16 mouse cellular contexts compared by ENCODE assay signal in the genomic region with DNA sequence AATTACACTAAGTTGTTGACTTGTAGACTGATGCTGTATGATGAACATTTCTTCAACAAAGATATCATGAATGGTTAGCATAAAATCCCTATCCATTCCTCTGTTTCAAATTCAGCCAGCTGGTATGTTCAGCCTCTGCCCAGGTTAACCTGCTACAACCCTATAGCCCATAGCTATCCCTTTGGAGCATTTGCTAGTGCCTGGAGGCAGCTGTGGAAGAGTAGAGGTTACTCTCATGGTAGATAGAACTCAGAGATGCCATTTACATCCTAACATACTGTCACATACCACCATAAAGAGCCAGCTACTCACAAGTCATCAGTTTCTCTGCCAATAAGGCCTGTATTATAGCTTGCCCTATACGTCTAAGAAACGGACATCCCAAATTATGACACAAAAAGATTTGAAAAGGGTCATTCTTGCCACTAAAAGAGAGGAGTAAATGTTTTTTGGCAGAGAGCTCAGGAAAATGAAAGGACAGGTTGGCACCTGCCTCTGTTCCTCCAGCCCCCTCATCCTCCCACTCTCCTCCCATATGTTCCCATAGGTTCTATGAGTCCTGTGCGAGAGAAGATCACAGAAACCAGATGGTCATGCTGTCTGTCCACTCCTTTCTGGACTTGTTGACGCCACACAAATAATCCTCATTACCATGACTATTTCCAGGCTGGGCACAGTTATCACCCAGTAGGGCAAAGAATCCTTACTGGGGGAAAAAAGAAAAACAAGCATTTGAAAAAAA.
DNase-seq lines count a peak whose midpoint lies in the region; ATAC-seq and TF ChIP-seq lines count a peak whose summit lies in the region.
"Had no signal": no experiment of that assay in that cellular context is flagged by ENCODE, and none has a peak within 500 bp of the region (broad histone marks: within the 10 kb centered on the region; RNA-seq: fewer than 3 reads in every experiment).

No protein-coding gene starts in this region.

- H3K27me3 ChIP-seq in hindbrain, postnatal 0 days (ENCODE audit: insufficient read depth, low read length) = no peaks in the 10 kb centered on the region
- H3K27me3 ChIP-seq in hindbrain, embryonic 13.5 days = no peaks in the 10 kb centered on the region
- H3K27me3 ChIP-seq in cerebellum, adult 2 months (ENCODE audit: control insufficient read depth, insufficient read depth, low read length) = no peaks in the 10 kb centered on the region
- H3K27me3 ChIP-seq: embryonic facial prominence, embryonic 15.5 days; intestine, embryonic 15.5 days; neural tube, embryonic 12.5 days had no signal

- TF ChIP-seq POLR2A in cerebellum, adult 2 months (IDR thresholded peaks at IDR 0.05; ENCODE audit: borderline replicate concordance, insufficient read depth, low read length) = no peak; the same call in 1 of the 2 replicates

- H3K9ac ChIP-seq in hindbrain, postnatal 0 days (replicated peaks; ENCODE audit: low read length) = no peak overlapping the region
- H3K9ac ChIP-seq in hindbrain, embryonic 13.5 days = no peak overlapping the region
- H3K9ac ChIP-seq: embryonic facial prominence, embryonic 15.5 days; intestine, embryonic 15.5 days; neural tube, embryonic 12.5 days had no signal

- H3K36me3 ChIP-seq in hindbrain, postnatal 0 days (ENCODE audit: insufficient read depth, low read length) = no peaks in the 10 kb centered on the region
- no peaks in the 10 kb centered on the region for H3K36me3 ChIP-seq in hindbrain, embryonic 13.5 days
- H3K36me3 ChIP-seq: embryonic facial prominence, embryonic 15.5 days; hindbrain, embryonic 10.5 days; intestine, embryonic 15.5 days; neural tube, embryonic 12.5 days had no signal

- ATAC-seq in hindbrain, postnatal 0 days = peak; percentile 29; the same call in 1 of the 2 replicates
- no peak for ATAC-seq in hindbrain, embryonic 13.5 days (ENCODE audit: low FRiP score)
- peak; percentile 85 for ATAC-seq in cerebellum, adult (ENCODE audit: insufficient number of reproducible peaks, low FRiP score, low TSS enrichment)
- ATAC-seq: intestine, embryonic 15.5 days had no signal

- H3K9me3 ChIP-seq in hindbrain, postnatal 0 days (ENCODE audit: low read length) = no peaks in the 10 kb centered on the region
- no peaks in the 10 kb centered on the region for H3K9me3 ChIP-seq in hindbrain, embryonic 13.5 days
- H3K9me3 ChIP-seq: embryonic facial prominence, embryonic 15.5 days; hindbrain, embryonic 10.5 days; intestine, embryonic 15.5 days; neural tube, embryonic 12.5 days had no signal

- H3K4me3 ChIP-seq in hindbrain, postnatal 0 days (ENCODE audit: low read length) = no peak overlapping the region
- no peak overlapping the region for H3K4me3 ChIP-seq in hindbrain, embryonic 13.5 days
- no peak overlapping the region for H3K4me3 ChIP-seq in cerebellum, adult 2 months (replicated peaks; ENCODE audit: insufficient read depth, low read depth, low read length)
- H3K4me3 ChIP-seq: embryonic facial prominence, embryonic 15.5 days; hindbrain, embryonic 10.5 days; intestine, embryonic 15.5 days; neural tube, embryonic 12.5 days had no signal

- no peak overlapping the region for H3K27ac ChIP-seq in hindbrain, postnatal 0 days
- no peak overlapping the region for H3K27ac ChIP-seq in hindbrain, embryonic 13.5 days
- H3K27ac ChIP-seq in cerebellum, adult 2 months (ENCODE audit: insufficient read depth, low read length) = peak overlapping the region; percentile 97
- H3K27ac ChIP-seq: embryonic facial prominence, embryonic 15.5 days; hindbrain, embryonic 10.5 days; intestine, embryonic 15.5 days; neural tube, embryonic 12.5 days had no signal

- no peak overlapping the region for H3K4me2 ChIP-seq in hindbrain, postnatal 0 days (ENCODE audit: low read depth, low read length)
- no peak overlapping the region for H3K4me2 ChIP-seq in hindbrain, embryonic 13.5 days
- H3K4me2 ChIP-seq: embryonic facial prominence, embryonic 15.5 days; intestine, embryonic 15.5 days; neural tube, embryonic 12.5 days had no signal

- DNase-seq in hindbrain, postnatal 0 days (ENCODE audit: low spot score) = no peak
- DNase-seq in cerebellum, adult 2 months = peak; percentile 82 to 96
- peak; percentile 22 to 30 for DNase-seq in left cerebral cortex, adult 18-20 months (ENCODE audit: low spot score in 2 of 2)
- DNase-seq in thymus, postnatal 4 days = no peak
- DNase-seq in ovary, postnatal 14 days (ENCODE audit: low spot score) = no peak
- no peak for DNase-seq in kidney, adult 9 months
- DNase-seq: adrenal gland, postnatal 25 days; liver; lung, adult 18-20 months; thymus, postnatal 14 days had no signal

- no peak for TF ChIP-seq CTCF in hindbrain, postnatal 0 days (IDR thresholded peaks at IDR 0.05; ENCODE audit: low read depth)
- no peak for TF ChIP-seq CTCF in cerebellum, adult 2 months (IDR thresholded peaks at IDR 0.05; ENCODE audit: borderline replicate concordance, insufficient read depth, low read depth, low read length)

- 79% methylated on average over 4 of the region's 4 CpGs for WGBS in hindbrain, postnatal 0 days
- WGBS in hindbrain, embryonic 13.5 days = 95% methylated on average over 4 of the region's 4 CpGs
- WGBS in cerebellum, adult 2 months = 11% methylated on average over 4 of the region's 4 CpGs

- no peaks in the 10 kb centered on the region for H3K4me1 ChIP-seq in hindbrain, postnatal 0 days (ENCODE audit: insufficient read depth, low read length)
- H3K4me1 ChIP-seq in hindbrain, embryonic 13.5 days (replicated peaks) = no peaks in the 10 kb centered on the region
- peaks cover 20% of the 10 kb centered on the region; the same call in 1 of the 2 replicates for H3K4me1 ChIP-seq in cerebellum, adult 2 months (ENCODE audit: control insufficient read depth, insufficient read depth, low read length)
- H3K4me1 ChIP-seq: embryonic facial prominence, embryonic 15.5 days; hindbrain, embryonic 10.5 days; intestine, embryonic 15.5 days; neural tube, embryonic 12.5 days had no signal

Comparison
In these comparisons a context has a peak if more than half of its experiments do, and no peak if none do; other contexts are left out.
1. DNase-seq: peak in cerebellum, adult 2 months (2 of 2) and left cerebral cortex, adult 18-20 months (2 of 2); none in hindbrain, postnatal 0 days (single experiment), thymus, postnatal 4 days (single experiment), ovary, postnatal 14 days (single experiment) and kidney, adult 9 months (single experiment).